Mouse (Mus musculus) v-Abl transformed pro-B cells (cell line): ENCODE data around the gene Rab20.
"Not testable (repeated sequence)": the region's sequence is repeated elsewhere in the genome, so short reads cannot be mapped to it uniquely, and the experiment has no call there.

Source experiments
- in situ Hi-C, 2 experiments: fragments of 400-800 bp; cut with MboI; formaldehyde crosslinking; loops; one replicate each; pipeline ENCODE4 v1.15.1; 2025; ENCODE audit not compliant: unreplicated experiment in 2 of 2

The Rab20 gene

DNA sequence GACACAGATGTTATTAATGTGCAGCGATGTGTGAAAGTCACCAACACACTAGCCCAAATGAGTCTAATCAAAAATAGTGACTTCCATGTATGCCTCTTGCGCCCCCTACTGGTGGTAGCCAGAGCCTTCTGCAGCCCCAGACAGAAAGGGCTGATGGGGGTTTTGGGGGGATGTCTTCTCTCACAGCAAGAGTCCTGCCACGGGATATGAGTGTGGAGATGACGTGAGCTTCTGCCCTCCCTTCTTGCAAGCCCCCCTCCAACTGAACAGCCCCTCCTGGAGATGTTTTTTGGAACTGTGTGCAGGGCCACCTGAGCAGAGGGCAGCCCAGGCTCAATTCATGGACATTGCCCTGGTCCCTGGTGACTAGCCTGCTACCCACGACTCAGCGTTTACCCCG, 7.6 kb upstream of the Rab20 start:
- in situ Hi-C loops: no loop called here

DNA sequence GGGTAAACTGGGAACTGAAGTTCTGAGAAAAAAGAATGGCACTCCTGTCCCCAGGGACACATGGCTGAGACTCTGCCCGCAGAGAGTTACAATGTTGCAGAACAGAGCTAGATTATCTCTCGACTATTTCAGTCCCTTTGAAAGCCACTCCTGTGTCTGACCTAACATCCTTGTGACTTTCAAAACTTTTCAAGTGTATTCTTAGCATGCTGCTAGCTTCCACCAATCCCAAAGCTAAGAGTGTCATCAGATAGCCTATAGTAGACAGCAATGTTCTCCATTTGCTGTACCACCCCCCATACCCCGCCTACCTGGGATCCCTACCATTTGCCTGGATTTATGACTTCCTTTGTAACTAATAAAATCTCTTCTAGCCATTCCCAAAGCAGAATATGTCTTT, 4.0 kb upstream of the Rab20 start:
- in situ Hi-C loops: loop anchor here (5.0 kb wide), 1 partner anchor 50 kb away; no protein-coding TSS in a partner anchor

DNA sequence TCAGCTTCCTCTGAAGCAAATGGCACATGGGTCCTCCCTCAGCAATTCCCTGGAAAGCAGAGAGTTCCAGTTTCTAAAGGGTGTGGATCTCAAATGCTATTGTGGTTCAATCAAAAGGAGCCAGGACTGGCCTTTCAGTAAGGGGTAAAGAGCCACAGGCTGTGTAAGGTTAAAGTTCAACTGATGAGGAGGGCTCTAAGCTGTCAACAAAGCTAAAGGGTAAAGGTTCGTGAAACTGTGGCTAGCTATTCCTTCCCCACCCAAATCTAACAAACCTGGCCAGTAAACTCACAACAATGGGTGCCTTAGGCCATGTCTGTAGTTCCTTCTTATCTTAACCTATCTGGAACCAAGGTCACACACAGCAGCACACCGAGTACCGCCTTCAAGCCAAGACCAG, 3.4 kb upstream of the Rab20 start:
- in situ Hi-C loops: loop anchor here (5.0 kb wide), 1 partner anchor 50 kb away; no protein-coding TSS in a partner anchor

DNA sequence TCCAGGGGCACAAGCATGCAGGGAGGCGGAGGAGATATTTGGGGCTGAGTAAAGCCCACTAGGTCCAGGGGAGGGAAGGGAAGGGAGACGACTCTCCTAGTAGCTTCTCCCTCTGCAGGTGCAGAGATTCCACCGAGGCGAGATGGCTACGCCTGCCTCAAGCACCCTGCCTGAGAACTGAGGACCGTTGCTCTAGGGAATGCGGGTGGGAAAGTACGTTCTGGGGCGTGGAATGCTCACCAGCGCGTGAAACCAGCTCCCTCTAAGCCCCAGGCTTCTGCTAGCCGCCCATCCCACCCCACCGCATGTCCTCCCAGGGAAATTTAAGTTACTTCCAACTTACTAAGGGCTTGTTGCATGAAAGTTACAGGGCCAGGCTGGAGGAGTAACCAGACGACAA, 1.1 kb upstream of the Rab20 start:
- in situ Hi-C loops: no loop called here

DNA sequence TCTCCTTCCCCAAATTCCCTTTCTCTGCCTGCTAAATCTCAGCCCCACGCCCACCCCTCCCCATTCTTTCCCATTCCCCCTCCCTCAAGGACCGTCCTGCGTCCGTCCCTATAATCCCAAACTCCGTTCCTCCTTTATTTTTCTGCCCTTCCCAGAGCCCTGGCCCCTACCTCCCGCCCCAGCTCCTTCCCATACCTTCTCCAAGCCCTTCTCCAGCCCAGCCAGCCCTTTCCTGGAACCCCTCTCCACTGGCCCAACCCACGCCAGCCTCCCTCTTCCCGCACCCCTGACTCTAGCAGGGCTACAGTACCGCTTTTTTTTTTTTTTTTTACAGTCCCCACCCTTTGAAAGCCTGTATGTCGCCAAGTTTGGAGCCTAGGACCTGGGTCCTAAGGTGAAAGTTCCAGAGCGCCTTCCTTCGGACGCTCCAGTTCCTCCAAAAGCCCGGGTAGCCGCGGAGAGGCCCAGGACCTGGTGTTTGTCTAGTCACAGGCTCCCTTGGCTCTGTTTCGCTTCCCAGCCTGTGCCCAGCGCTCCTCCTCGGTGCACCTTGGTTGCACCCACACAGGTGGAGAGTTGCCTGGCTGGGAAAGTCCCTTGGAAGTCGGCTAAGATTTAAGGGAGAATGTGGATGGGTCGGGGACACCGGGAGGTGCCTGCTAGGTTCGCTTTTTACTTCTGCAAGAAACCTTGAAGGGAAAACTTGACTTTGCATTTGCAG, 457 bp upstream of the Rab20 start:
- in situ Hi-C loops: no loop called here

DNA sequence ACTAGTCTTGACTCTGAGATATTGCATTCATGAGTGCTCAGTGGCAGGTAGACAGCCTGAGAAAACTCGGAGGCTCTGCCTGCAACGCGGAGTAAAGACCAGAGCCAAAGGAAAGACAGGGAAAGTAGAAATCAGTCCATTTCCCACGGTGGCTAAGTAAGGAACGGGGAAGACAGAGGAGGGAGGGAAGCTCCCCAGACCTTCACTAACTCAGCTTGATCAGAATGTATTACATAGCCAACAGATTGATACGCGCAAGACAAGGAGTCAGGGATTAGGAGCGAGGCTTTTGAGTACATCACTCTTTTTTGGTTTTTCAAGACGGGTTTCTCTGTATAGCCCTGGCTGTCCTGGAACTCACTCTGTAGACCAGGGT, 1.3 kb downstream of the Rab20 start:
- in situ Hi-C loops: no loop called here

DNA sequence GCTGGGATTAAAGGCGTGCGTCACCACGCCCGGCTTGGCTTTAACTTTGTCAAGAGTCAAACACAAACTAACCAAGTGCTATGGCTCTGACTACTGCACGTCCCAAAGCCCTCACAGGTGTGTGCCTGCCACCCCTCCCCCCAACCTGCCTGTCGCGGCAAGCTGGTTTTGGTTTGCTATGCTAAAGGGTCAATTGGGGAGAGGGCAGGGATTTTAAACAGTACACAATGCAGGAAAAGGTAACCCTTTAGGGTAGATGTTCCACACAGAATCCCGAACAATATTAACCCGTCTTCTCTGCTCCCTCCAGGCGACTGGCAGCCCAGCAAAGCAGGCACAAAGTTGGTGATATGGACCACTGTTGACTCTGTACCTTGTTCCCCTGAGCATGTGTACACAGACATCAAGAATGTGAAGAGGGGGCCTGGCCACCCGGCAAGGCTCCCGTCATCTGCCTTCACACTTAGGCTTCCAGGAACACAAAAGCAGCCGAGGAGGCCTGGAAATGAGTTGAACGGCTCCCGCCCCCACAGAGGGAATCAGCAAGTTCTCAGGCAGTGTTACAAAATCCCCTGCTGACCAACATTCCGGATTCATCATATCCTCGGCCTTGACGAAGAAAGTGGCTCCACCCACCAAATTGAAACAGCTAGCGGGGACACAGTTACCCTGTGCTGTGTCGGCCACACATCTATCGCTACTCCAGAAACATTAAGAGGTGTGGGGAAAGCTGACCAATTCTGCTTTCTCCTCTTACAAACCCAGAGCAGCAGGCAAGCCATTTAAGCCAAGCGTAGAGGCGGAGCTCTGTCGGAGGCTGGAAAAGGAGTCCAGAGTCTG, 2.0 kb downstream of the Rab20 start:
- in situ Hi-C loops: no loop called here

DNA sequence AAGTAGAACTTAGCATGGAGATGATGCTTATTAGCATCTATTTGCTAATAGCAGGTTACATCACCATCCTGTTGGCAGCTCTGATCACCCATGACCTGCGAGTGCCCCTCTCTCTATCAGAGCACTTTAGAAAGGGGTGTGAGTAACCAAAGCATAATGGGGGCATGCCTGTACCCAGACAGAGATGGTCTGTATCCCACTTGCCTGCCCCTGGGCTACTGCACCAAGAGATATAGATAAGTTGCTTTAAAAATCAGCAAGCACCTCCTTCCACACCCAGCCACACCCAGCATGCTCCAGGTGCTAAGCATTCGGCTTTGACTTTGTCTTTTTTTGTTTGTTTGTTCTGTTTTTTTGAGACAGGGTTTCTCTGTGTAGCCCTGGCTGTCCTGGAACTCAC, 2.6 kb downstream of the Rab20 start:
- in situ Hi-C loops: no loop called here

DNA sequence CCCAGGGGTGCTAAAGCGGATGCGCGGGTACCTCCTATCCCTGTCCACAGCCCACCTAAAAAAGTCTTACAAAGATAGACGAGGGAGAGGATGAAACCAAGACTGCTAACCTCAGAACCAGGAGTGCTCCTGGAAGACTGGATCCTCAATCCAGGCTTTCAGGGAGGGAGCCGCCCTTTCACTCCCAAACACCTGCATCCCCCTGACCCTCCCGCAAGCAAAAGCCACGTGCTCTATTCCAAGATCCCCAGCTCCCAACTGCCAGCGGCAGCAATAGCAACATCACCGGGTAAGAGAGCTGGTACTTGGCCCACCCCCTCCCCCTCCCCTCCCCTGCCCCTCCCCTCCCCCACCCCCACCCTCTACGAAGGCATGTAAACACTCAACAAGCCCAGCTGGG, 3.1 kb downstream of the Rab20 start:
- in situ Hi-C loops: no loop called here

DNA sequence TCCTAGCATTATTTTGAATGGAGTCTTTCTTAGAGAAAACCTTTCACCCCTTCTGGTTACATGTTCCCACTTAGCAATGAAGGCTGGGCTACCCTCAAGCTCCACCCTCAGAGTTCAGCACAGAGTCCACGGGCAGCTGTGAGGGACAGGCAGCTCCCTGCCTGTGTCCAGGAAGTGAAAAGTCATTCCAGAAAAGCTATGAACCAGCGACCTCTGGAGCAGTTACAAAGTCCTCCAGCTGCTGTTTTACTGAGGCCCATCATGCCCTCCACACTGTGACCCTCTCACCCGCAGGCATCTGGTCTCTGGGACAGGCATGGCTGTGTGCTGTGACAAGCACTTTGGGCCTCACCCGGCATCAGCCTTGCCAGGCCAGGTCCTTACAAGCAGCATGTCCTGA, 5.4 kb downstream of the Rab20 start:
- in situ Hi-C loops: no loop called here

DNA sequence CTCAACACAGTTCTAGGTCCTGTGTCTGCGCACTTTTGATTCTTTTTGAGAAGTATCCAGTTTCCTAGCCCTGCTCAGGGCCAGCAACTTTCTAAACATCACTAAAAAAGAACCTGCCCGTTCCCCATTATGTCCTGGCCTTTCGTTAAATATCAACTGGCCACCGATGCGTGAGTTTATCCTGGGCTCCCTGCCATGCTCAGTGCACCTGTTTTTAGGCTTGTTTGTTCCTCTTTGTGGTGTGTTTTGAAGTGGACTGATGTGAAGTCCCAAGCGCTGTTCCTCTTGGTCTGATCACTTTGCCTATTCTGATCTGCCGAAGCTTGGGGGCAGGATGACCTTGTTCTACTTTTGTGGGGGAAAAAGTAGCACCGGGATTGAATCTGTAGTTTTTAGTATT, 7.2 kb downstream of the Rab20 start:
- in situ Hi-C loops: no loop called here

DNA sequence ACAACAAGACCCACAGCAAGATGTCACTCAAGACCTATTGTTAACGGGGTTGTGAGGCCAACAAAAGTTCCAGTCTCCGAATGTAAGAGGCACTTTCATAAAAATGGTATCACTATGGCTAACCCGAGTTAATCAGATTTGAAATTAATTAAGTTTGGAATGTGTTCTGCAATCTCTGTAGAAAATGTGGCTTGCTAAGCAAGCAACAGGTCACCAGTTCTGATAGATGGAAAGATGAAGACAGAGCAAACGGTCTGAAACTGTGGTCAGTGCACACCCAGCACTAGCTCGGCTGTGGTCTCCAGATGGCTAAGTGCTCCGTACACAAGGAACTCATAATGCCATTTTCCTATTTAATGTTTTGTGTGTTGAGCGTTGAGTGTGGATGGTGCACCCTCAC, 7.8 kb downstream of the Rab20 start:
- in situ Hi-C loops: no loop called here

DNA sequence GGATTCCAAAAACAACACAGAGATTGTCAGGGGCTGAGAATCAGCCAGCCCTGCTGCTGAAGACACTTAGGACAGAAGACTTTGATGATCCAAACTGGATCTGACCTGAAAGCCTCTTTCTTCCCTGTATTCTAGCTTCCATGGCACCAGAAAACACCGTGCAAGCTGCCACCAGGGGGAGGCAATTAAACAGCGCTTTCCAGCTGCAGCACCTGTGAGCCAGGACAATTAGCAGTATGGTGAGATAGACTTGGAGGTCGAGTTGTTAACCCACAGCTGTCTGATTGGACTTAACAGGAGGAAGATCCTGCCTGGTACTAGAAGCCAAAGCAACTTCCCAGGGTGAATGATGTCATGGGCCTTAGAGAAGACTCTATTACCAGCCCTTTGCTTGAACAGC, 9.4 kb downstream of the Rab20 start:
- in situ Hi-C loops: no loop called here

DNA sequence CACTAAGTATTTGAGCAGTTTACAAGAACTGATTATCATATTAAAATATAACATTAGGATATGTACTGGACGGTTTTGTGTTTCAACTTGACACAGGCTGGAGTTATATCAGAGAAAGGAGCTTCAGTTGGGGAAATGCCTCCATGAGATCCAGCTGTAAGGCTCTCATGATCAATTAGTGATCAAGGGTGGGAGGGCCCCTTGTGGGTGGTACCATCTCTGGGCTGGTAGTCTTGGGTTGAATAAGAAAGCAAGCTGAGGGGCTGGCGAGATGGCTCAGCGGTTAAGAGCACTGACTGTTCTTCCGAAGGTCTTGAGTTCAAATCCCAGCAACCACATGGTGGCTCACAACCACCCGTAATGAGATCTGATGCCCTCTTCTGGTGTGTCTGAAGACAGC, 12.0 kb downstream of the Rab20 start:
- in situ Hi-C loops: not testable (repeated sequence)

DNA sequence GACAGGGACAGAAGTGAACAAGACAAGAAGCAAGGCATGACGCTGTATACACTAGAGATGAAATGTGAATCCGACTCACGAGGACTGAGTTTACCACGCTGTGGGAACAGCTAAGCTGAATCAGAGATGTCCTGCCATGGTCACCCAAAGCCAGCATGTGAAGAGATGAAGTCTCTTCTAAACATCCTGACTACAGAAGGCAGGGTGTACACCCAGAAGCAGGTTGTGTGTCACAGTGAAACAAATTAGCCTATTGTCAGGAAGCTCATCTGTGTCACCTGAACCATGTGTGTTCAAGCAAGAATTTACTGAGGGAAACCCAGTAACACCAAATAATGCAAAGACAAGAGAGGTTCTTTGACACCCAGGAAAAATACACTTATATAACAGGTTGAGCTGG, 12.9 kb downstream of the Rab20 start:
- in situ Hi-C loops: no loop called here

DNA sequence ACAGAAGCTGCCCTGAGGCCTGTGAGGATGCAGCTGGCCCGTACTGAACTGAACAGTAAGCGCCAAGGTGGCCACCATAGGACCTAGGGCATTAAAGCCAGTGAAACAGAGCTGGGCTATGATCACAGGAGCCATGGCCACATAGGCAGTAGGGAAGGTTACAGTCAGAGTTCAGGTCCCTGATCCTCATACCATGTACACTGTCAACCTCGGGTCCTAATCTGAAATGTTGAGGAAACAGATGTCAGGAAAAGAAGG, 13.9 kb downstream of the Rab20 start:
- in situ Hi-C loops: no loop called here

DNA sequence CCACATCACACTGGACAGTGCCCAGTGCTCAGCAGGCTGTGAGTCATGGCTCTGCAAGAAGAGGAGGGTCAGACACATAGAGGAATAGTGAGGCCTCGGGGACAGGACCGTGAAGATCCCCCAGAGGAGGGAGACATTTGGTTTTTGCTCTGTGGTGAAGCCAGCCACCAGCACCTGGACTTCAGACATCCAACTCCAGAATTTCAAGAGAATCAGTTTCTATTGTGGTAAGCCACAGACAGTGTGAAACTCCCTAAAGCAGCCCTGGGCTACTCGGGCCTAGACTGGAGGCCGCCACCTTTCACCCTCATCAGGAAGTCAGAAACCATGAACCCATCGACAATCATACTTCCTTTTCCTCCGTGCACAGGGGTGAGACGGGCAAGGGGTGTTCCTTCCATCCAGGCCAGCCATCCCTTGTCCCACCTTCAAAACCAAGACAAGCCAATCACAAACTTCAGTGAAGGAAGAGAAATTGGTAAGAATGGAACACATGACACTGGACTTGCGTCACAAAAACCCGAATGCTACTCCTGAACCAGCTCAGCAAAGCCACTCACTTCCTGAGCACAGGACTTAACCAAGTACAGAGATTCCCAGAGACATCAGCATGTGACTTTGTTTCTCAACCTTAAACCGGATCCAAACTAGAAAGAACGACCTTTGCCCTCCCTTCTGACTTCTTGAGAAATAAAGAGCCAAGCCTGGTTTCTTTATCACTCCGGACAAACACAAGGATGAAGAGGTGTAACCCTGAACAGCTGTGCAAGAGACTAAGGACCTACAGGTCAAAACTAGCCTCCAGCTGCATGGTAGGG, 14.4 kb downstream of the Rab20 start:
- in situ Hi-C loops: no loop called here

DNA sequence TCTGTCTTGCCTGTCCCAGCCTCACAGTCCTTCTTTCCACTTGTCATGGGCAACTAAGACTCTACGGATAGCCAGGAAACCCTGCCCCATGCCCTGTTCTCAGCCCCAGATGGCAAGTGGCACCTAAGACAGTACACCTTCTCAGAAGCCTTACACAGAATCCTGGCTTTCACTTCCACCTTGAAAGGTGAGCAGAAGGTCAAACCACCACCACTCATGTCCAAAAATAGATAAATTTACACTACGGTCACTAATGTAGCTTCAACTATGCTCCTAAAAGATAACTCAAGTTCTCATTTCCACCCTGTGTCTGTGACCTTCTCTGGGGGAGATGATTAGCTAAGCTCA, 15.0 kb downstream of the Rab20 start:
- in situ Hi-C loops: no loop called here

DNA sequence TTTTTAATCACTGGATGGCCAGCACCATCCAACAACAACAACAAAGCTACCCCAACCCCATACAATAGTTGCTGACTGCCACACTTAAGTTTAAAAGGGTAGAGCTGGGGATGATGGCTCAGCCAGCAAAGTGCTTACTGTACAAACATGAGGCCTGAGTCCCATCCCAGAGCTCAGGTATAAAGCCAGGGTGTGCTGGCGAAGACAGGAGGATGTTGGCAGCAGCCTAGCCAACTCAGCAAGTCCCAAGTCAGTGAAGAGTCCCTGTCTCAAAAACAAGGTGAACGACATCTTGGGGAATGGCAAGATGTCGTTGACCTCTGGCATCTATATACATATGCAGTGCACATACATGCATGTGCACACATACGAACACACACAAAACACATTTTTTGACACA, 15.9 kb downstream of the Rab20 start:
- in situ Hi-C loops: no loop called here

DNA sequence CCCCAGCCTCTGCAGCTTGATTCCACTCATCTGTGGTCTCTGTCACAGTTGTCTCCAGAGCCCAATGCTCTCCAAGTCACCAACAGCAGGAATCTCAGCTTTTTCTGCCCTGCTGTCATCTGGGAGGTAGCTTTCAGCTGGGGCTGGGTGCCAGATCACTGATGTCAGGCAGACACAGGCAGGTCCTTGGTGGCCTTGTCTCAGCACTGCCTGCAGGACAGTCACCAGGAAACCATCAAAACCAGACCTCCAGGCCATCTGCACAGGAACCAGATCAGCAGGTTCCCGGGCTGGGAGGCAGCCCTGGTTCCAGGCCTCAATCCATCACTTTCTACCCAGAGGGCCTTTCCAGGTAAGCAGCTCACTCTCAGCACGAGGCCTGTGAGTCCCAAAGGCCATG, 16.7 kb downstream of the Rab20 start:
- in situ Hi-C loops: no loop called here

DNA sequence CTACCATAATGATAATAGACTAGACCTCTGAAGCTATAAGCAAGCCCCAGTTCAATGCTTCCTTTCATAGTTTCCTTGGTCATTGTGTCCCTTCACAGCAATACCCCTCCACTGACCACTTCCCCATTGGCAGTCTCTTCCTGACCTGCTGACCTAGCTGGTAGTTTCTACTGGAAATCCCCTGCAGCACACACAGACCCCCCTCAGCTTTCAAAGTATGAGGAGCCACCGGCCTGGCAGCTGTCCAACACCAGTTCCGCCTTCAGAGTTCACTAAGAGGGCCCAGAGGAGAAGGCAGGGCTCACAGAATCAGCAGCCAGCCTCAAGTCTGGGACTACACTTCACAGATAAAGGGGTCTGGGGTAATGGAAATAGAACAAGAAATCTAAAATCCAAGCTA, 17.6 kb downstream of the Rab20 start:
- in situ Hi-C loops: no loop called here

DNA sequence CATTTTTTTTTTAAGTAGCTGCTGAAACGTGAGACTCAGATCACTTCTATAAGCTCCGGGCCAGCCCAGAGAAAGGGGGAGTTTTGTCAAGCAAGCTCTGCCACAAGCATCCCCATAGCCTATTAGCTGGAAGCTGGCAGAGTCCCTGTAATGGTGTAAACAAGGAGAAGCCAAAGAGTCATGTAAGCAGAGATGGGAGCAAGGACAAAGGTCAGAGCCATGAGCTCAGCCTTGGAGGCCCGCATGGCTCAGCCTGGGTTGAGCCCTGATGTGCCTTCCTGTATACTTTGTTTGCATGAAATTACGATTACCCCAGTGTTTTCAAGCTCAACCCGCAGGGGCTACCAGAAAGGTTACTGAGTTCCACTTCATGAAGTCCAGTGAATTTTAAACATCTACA, 19.5 kb downstream of the Rab20 start:
- in situ Hi-C loops: no loop called here
